Mouse (Mus musculus) kidney, embryonic 15.5 days (tissue): Measurements from ENCODE around the gene Scarb1. TPM values are rescaled to one million over a fixed set of nuclear protein-coding genes. Genes with fewer than 3 reads are reported as not detected.
A peak's percentile ranks its signal among the peaks of the same experiment; 100 is the strongest.
"Not testable (repeated sequence)": the region's sequence is repeated elsewhere in the genome, so short reads cannot be mapped to it uniquely, and the experiment has no call there.

Experiments used
- ATAC-seq: fragments of 200-750 bp; cut with Nextera tagmentation; replicated peaks from 2 replicates; pipeline ENCODE4 v1.8.0; 2017; ENCODE audit warnings: moderate TSS enrichment; ENCODE audit not compliant: low FRiP score
- H3K27ac ChIP-seq: fragments of 300-500 bp; sonication (generic); 2 replicates; pipeline ENCODE4 v1.5.1; 2015; ENCODE audit warnings: mild to moderate bottlenecking, inconsistent platforms
- H3K27me3 ChIP-seq: fragments of 300-500 bp; sonication (generic); 2 replicates; pipeline ENCODE4 v1.6.1; 2015; ENCODE audit warnings: inconsistent platforms
- H3K36me3 ChIP-seq: fragments of 300-500 bp; sonication (generic); 2 replicates; pipeline ENCODE4 v1.6.1; 2015; ENCODE audit warnings: inconsistent platforms
- H3K4me1 ChIP-seq: fragments of 300-500 bp; sonication (generic); 2 replicates; pipeline ENCODE4 v1.6.1; 2015; ENCODE audit warnings: inconsistent platforms
- H3K4me2 ChIP-seq: fragments of 300-500 bp; sonication (generic); 2 replicates; pipeline ENCODE4 v1.6.1; 2015; ENCODE audit warnings: moderate library complexity, mild to moderate bottlenecking, inconsistent platforms
- H3K4me3 ChIP-seq: fragments of 300-500 bp; sonication (generic); replicated peaks from 2 replicates; pipeline ENCODE4 v1.5.1; 2015; ENCODE audit warnings: mild to moderate bottlenecking, inconsistent platforms
- H3K9ac ChIP-seq: fragments of 300-500 bp; sonication (generic); 2 replicates; pipeline ENCODE4 v1.6.1; 2015; ENCODE audit warnings: mild to moderate bottlenecking, inconsistent platforms
- H3K9me3 ChIP-seq: fragments of 300-500 bp; sonication (generic); replicated peaks from 2 replicates; pipeline ENCODE4 v1.6.1; 2016; ENCODE audit warnings: inconsistent platforms
- WGBS: fragments of 180-500 bp; shearing (Covaris S2); methylation state at CpG from one replicate; pipeline ENCODE4 v1.1.7; 2015; ENCODE audit warnings: mixed read lengths; 5-methylcytosine and 5-hydroxymethylcytosine counted together
- polyA plus RNA-seq: library from polyadenylated mRNA; unstranded; fragments of >200 nt; fragmentation: Nextera tagmentation; extraction: Ambion mirVana; gene quantifications from 2 replicates; pipeline ENCODE4 v1.2.1, GENCODE M21; 2015

Scarb1 gene
- 67.6 and 97.9 TPM in 2 replicates for polyA plus RNA-seq

- Histone ChIP-seq H3K27ac (peak within 1 kb of the TSS; percentile 52), H3K27me3 (no peaks in the 10 kb centered on the region), H3K4me3 (peak within 1 kb of the TSS; percentile 75), H3K4me2 (peak within 1 kb of the TSS; percentile 94), H3K4me1 (peaks cover 40% of the 10 kb centered on the region), H3K9me3 (no peaks in the 10 kb centered on the region), H3K36me3 (no peaks in the 10 kb centered on the region), H3K9ac (peak within 1 kb of the TSS; percentile 66)
- 0% methylated on average over 42 of the region's 42 CpGs for WGBS
- ATAC-seq, result peak; percentile 81
These were observed at the start of gene Scarb1 for GRCm38 (mm10) chr5:125340547-125341262. Gene Scarb1, minus strand, starts transcription at chr5:125341094.

GRCm38 (mm10) chr5:125389579-125390441, 48.9 kb upstream of the Scarb1 start, which contains the start of gene Ubc:
Gene Ubc, minus strand, starts transcription at chr5:125390202.
- under 1% methylated on average over 68 of the region's 69 CpGs for WGBS
- H3K27ac ChIP-seq, result peak within 1 kb of the TSS; percentile 99
- H3K4me3 ChIP-seq, result peak within 1 kb of the TSS; percentile 94
- peaks cover 18% of the 10 kb centered on the region for H3K36me3 ChIP-seq
- H3K9ac ChIP-seq, result peak within 1 kb of the TSS; percentile 99
- no peaks in the 10 kb centered on the region for H3K27me3 ChIP-seq
- no peaks in the 10 kb centered on the region for H3K9me3 ChIP-seq
- peak; percentile 44 for ATAC-seq
- H3K4me2 ChIP-seq, result peak within 1 kb of the TSS; percentile 79
- H3K4me1 ChIP-seq, result peaks cover 48% of the 10 kb centered on the region

DNA sequence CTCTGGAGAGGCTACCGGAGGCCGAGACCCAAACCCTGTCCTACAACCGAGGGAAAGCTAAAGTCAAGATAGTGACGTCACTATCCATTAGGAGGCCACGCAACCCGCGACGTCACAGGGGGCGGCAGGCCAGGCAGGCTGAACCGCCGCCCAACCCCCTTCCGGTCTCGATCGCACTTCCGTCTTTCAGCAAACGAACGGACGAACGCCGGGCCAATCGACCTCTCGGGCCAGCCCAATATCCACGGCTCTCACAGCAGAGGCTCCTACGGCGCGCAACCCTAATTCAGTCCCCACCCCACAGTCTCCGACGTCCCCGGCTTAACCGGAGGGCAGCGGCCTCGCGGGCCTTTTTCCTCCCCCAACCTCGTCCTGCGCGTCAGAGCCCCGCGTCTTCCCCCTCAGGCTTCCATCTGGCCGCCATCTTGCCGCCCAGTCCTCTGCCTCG, 48.3 kb upstream of the Scarb1 start, which contains the start of gene Gm10382:
Gm10382 (plus strand) TSS at position 192 of the 448 bp plus-strand sequence.
- H3K27ac ChIP-seq, result peak within 1 kb of the TSS; percentile 99
- peak; percentile 19 for ATAC-seq
- no peaks in the 10 kb centered on the region for H3K27me3 ChIP-seq
- peaks cover 24% of the 10 kb centered on the region for H3K36me3 ChIP-seq
- H3K9ac ChIP-seq, result peak within 1 kb of the TSS; percentile 99
- peak within 1 kb of the TSS; percentile 79 for H3K4me2 ChIP-seq
- WGBS, result under 1% methylated on average over 41 of the region's 41 CpGs
- no peaks in the 10 kb centered on the region for H3K9me3 ChIP-seq
- peak within 1 kb of the TSS; percentile 94 for H3K4me3 ChIP-seq
- H3K4me1 ChIP-seq, result peaks cover 45% of the 10 kb centered on the region

DNA sequence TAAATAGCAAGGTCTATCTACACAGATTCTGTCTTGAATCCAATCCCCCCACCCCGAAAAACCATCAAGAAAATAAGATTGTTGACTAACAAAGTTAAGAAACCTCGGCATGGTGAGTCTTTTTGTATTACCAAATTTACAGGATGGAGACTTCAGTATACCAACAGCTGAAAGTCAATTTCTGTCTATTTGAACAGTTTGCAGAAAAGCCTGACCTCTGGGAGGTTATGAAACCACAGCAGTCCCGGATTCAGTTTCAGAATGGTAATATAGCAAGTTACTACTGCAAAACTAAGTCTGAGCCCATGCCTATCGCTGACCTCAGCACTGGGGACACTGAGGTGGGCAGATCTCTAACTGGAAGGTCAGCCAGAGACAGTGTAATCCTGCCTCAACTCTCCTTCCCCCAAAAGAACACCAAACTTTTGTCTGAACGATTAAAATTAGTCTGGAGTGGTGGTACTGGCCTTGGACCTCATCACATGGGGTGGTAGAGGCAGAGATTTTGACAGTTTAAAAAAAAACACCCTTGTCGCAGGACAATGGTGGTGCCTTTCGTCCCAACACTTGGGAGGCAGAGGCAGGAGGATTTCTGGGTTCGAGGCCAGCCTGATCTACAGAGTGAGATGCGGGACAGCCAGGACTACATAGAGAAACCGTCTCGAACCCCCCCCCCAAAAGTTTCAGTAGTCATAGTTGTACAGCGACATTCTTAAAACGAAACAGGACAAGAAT, 47.6 kb upstream of the Scarb1 start:
- no peaks in the 10 kb centered on the region for H3K9me3 ChIP-seq
- no peak for ATAC-seq
- H3K4me2 ChIP-seq, result peak overlapping the region; percentile 79
- peak overlapping the region; percentile 99; the same call in 1 of the 2 replicates for H3K27ac ChIP-seq
- peaks cover 30% of the 10 kb centered on the region for H3K36me3 ChIP-seq
- H3K27me3 ChIP-seq, result no peaks in the 10 kb centered on the region
- H3K9ac ChIP-seq, result peak overlapping the region; percentile 99
- peak overlapping the region; percentile 94 for H3K4me3 ChIP-seq
- WGBS, result 19% methylated on average over 13 of the region's 13 CpGs
- peaks cover 39% of the 10 kb centered on the region for H3K4me1 ChIP-seq

DNA sequence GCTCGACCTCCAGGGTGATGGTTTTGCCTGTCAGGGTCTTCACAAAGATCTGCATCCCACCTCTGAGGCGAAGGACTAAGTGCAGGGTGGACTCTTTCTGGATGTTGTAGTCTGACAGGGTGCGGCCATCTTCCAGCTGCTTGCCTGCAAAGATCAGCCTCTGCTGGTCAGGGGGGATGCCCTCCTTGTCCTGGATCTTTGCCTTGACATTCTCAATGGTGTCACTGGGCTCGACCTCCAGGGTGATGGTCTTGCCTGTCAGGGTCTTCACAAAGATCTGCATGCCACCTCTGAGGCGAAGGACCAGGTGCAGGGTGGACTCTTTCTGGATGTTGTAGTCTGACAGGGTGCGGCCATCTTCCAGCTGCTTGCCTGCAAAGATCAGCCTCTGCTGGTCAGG, 46.4 kb upstream of the Scarb1 start:
- not testable (repeated sequence) for H3K9ac ChIP-seq, H3K27ac ChIP-seq, H3K27me3 ChIP-seq, ATAC-seq, H3K4me3 ChIP-seq, H3K9me3 ChIP-seq, H3K4me2 ChIP-seq
- Histone ChIP-seq H3K4me1 (peaks cover 29% of the 10 kb centered on the region), H3K36me3 (peaks cover 34% of the 10 kb centered on the region)
- 84% methylated on average over 5 of the region's 6 CpGs for WGBS

DNA sequence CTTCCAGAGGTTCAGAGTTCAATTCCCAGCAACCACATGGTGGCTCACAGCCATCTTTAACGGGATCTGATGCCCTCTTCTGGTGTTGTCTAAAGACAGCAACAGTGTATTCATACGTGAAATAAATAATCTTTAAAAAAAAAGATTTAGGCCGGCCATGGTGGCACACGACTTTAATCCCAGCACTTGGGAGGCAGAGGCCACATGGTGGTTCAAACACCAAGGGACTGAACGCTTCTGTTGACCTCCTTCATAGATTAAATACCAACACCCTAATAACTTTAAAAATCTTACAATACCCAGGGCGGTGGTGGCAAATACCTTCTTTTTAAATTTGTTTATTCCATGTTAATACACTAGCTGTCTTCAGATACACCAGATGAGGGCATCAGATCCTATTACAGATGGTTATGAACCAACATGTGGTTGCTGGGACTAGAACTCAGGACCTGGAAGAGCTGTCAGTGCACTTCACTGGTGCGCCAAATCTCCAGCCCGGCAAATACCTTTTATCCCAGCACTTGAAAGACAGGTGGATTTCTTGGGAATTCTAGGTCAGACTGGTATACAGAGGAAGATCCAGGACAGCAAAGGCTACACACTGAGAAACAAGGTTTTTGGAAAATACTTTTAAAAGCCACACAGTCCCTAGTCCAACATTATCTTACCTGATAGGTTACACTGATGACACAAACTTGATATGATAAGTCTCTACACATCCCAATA, 44.5 kb upstream of the Scarb1 start:
- peaks cover 19% of the 10 kb centered on the region for H3K4me1 ChIP-seq
- peak overlapping the region; percentile 14; the same call in 1 of the 2 replicates for H3K4me2 ChIP-seq
- no peak overlapping the region for H3K4me3 ChIP-seq
- no peak overlapping the region for H3K27ac ChIP-seq
- WGBS, result 78% methylated on average over 8 of the region's 8 CpGs
- no peak for ATAC-seq
- no peaks in the 10 kb centered on the region for H3K9me3 ChIP-seq
- no peak overlapping the region for H3K9ac ChIP-seq
- no peaks in the 10 kb centered on the region for H3K27me3 ChIP-seq
- peaks cover 34% of the 10 kb centered on the region for H3K36me3 ChIP-seq

DNA sequence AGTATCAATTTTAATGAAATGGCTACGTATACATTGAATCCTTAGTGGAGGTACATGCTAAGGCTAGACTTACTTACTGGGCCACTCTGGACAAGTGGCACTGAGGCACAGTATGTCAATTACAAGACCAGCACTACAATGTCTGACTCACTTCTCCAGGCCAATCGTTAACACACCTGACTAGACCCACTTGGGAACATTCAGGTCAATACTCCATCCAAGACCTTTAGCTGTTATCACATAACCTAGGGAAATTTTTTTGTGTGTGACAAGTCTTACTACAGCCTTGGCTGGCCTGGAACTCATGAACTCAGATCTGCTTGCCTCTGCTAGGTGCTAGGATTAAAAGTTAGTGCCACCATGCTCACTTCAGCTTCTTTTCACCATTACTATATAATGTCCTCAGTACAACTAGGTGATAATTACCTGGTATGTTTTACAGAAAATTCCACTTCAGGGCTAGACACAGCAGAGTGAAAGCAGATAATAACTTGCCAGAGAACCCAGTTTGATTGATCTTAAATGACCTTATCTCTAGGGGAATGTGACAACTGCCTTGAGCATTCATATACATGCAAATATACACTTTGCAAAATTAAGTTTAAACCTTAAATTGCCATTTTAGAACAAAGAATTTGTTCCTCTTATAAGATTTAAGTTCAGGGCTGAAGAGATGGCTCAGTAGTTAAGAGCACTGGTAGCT, 43.8 kb upstream of the Scarb1 start:
- Histone ChIP-seq H3K9me3 (no peaks in the 10 kb centered on the region), H3K9ac (no peak overlapping the region), H3K4me1 (peaks cover 17% of the 10 kb centered on the region), H3K4me3 (no peak overlapping the region), H3K4me2 (no peak overlapping the region), H3K27me3 (no peaks in the 10 kb centered on the region), H3K27ac (no peak overlapping the region), H3K36me3 (peaks cover 34% of the 10 kb centered on the region)
- 86% methylated on average over 2 of the region's 2 CpGs for WGBS
- no peak for ATAC-seq

- WGBS, result 72% methylated on average over 3 of the region's 3 CpGs
- Histone ChIP-seq H3K4me2 (no peak overlapping the region), H3K9ac (no peak overlapping the region), H3K4me3 (no peak overlapping the region), H3K4me1 (peaks cover 17% of the 10 kb centered on the region), H3K36me3 (peaks cover 34% of the 10 kb centered on the region), H3K27ac (peak overlapping the region; percentile 19; the same call in 1 of the 2 replicates), H3K9me3 (no peaks in the 10 kb centered on the region), H3K27me3 (no peaks in the 10 kb centered on the region)
- ATAC-seq, result no peak
These were observed 42.9 kb upstream of the Scarb1 start for GRCm38 (mm10) chr5:125383637-125384420.

- H3K4me2 ChIP-seq, result no peak overlapping the region
- 55% methylated on average over 6 of the region's 6 CpGs for WGBS
These were observed 42.0 kb upstream of the Scarb1 start for GRCm38 (mm10) chr5:125382673-125383558.

More at GRCm38 (mm10) chr5:125382673-125383558, 42.0 kb upstream of the Scarb1 start:
- H3K36me3 ChIP-seq, result peaks cover 28% of the 10 kb centered on the region
- no peak overlapping the region for H3K4me3 ChIP-seq
- H3K9ac ChIP-seq, result no peak overlapping the region
- peak; percentile 65 for ATAC-seq
- H3K4me1 ChIP-seq, result peaks cover 10% of the 10 kb centered on the region
- peak overlapping the region; percentile 19; the same call in 1 of the 2 replicates for H3K27ac ChIP-seq
- no peaks in the 10 kb centered on the region for H3K27me3 ChIP-seq
- no peaks in the 10 kb centered on the region for H3K9me3 ChIP-seq
